Mouse (Mus musculus): Measurements from ENCODE around the gene Npas4. TPM values are rescaled to one million over a fixed set of nuclear protein-coding genes. Genes with fewer than 3 reads are reported as not detected.
"Not testable (repeated sequence)": the region's sequence is repeated elsewhere in the genome, so short reads cannot be mapped to it uniquely, and the experiment has no call there.

The Npas4 gene
- total RNA-seq, 2 experiments from 2014 or later, result 19.1 to 26.0 TPM

GRCm38 (mm10) chr19:4994043-4994442 lies 3.9 kb upstream of the Npas4 start:
- DNase-seq (ENCODE audit: low spot score in 2 of 2), result peak; percentile 86 to 89

DNA sequence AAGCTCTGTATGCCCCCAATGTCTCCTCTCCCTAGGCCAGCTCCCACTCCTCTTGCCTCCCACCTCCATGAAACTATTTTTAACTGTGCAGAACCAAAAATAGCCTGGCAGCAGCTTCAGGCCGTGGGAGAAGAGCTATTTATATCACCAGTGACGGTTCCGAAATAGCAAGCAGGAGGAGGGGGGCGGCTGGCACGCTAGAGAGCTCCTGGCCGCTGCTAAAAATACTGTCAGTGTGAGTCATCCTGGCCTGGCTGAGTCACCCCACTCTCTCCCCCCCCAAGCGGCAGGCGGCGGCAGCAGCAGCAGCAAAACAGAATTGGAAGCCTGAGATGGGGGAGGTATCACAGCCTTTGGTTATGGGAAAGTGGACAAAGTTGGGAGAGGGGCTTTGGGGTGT lies 2.8 kb upstream of the Npas4 start:
- DNase-seq (ENCODE audit: low spot score in 2 of 2), result peak; percentile 83 to 89

DNA sequence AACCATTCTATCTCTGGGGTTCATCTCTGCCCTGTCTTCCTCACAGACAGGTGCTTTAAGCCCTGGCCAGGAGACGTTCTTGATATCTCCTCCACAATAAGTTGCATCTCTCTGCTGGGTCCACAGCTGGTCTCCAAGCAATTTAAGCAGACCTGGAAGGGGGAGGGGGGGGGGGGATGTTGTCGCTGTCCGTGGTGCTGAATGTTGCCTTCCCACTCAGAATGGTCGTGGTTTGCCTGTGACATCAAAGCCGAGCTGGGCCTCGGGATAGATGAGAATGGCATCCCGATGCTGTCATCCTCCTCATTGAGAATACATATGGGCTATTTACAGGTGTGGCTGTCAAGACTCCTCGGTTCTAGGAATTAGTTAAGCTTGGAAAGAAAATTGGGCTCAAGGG lies 2.3 kb upstream of the Npas4 start:
- DNase-seq (ENCODE audit: low spot score in 2 of 2), result no peak

- DNase-seq (ENCODE audit: low spot score in 2 of 2), result peak in 1 of 2 experiments; percentile 64
Measured at GRCm38 (mm10) chr19:4990716-4991115, 600 bp upstream of the Npas4 start.

DNA sequence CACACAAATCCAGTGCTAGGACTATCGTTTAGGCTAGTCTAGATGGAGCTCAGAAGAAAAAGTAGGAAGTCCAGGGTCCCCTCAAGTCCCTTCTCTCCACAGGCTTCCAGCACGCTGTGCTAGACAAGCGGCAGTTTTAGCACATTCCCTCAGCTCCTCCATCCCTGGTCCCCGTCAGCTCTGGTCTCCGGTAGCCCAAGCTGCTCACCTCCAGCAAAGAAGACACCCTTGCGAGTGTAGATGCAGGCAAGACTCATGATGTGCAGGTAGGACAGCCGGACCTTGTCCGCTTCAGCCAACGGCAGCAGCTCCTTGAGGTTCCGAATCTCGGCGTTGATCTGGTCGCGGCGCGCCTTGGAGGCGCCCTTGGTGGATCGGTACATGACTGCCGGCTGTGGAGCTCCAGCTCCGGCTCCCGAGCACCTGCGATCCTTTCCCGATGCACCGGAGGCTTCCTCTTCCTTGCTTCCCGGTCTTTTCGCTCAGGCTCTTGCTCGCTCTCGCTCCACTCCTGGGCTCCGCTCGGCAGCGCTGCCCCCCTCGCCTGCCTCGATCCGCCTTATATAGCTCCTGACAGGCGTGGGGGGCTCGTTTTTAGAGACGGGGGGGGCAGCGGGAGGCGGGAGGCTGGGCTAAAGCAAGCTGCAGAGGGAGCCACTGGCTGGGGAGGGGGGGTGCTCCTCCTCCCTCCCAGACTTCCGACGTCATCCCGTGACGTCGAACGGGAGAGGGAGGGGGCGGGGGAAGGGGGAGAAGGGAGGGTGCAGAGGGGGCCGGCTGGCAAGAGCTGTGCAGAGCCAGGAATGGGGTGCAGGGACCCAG lies 471 bp downstream of the Npas4 start:
- DNase-seq (ENCODE audit: low spot score in 2 of 2), result peak; percentile 83 to 84

DNA sequence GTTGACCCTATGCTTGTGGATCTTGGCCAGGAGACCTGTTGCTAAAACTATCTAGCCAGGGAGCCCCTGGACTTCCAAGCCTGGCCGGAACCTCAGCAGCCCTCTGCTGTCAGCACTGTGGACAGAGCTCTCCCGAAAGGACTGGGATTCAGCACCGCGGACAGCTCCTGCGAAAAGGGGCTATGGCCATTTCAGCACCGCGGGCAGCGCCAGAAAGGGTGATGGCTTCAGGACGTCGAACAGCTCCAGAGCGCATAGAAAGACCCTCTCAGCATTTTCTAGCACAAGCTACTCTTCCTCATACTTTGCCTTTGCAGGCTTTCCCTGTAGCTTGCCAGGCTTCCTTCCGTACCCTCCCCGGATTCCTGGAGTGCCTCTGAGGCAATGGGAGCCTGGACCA lies 1.1 kb downstream of the Npas4 start:
- peak in 1 of 2 experiments; percentile 71 for DNase-seq (ENCODE audit: low spot score in 2 of 2)

DNA sequence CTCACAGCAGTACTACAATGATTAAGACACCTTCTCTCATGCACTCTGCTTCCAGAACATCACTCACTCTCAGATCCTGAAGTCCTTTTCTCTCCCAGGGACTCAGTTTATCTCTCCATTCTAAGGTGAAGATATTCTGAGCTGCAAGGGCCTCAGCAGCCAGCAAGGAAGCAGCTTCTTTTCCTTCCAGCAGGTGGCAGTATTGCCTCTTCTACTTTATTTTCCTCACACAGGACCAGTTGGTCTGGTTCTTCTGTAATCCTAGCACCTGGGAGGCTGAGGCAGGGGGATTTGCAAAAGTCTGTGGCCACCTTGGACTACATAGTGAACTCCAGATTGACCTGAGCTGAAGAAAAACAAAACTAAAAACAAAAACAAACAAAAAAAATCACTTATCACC lies 8.3 kb downstream of the Npas4 start:
- peak in 1 of 2 experiments; percentile 64 for DNase-seq (ENCODE audit: low spot score in 2 of 2)

DNA sequence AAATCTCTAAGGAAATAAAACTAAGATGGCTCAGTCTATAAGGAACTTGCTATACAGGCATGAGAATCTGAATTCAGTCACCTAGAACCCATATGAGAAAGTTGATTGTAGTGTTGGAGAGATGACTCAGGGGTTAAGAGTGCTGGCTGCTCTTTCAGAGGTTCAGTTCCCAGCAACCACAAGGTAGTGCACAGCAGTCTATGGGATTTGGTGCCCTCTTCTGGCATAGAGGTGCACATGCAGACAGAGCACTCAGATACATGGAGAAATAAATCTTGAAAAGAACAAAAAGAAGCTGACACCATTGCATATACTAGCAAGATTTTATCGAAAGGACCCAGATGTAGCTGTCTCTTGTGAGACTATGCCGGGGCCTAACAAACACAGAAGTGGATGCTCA lies 21.9 kb downstream of the Npas4 start:
- DNase-seq (ENCODE audit: low spot score in 2 of 2), result no peak

- DNase-seq (ENCODE audit: low spot score in 2 of 2), result peak; percentile 87 to 92
Measured at GRCm38 (mm10) chr19:4961928-4962601, 28.1 kb downstream of the Npas4 start, which contains the start of gene Mrpl11. Mrpl11 (plus strand) TSS chr19:4962147.

GRCm38 (mm10) chr19:4948641-4949040 lies 41.5 kb downstream of the Npas4 start:
- DNase-seq (ENCODE audit: low spot score in 2 of 2), result not testable (repeated sequence)

DNA sequence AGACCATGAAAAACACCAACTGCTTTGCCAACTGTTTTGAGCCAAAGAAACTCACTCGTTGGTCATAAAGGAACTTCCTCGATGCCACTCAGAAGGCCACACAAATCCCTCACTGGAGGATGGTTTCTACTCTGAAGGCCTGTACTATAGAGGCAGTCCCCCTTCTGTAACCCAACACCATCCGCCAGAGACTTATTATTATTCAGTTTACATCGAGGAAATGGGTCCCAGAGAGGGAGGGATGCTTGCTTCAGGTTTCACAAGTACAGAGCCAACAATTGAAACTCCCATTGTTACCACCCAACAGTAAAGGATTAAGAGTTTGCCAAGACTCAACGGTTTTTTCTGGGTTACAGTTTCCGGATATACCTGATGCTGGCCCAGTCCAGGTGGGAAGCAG lies 44.6 kb downstream of the Npas4 start:
- DNase-seq (ENCODE audit: low spot score in 2 of 2), result no peak

DNA sequence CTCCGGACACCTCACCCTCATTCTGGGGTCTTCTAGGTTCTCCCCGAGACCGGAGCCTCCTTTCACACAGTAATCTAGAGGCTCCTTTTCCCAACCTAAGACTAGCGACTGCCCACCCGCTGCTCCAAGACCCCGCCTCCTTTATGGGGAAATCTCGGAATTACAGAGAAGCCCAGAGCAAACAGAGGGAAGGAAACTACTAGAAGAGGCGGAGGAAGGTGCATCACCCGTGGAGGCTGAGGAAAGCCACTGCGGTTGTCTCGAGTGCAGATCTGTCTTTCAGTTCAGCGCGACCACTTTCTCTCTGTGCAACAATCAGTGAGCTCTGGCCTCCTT lies 46.9 kb downstream of the Npas4 start:
- DNase-seq (ENCODE audit: low spot score in 2 of 2), result peak; percentile 12 to 39

DNA sequence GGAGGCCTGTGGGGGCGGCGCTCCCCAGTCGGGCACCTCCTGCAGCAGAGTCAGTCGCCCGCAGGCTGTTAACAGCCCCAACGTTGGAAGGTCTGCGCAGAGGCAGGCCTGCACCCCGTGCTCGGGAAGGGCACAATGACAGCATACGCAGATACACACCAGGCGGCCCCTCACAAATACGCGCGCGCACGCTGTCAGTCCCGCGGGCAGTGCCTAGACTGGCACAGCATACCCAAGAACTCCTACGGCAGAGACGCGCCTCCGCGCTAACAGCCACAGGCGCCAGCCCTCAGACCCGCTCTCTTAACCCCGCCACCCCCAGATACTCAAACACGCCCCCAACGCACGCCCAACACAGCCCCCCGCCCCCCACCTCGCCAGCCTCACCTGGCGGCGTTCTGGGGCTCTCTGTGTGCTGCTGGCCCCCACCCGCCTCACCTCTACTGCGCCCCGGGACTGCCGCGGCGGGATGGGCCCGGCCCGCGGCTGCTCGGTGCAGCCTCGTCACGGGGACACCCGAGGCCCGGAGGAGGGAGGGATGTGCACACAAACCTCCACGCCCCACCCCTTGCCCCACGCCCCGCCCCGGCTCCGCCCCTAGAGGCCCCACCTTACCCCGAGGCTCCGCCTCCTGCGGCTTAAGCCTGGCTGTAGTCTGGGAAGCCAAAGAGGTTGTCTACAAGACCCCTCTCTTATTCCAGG lies 47.4 kb downstream of the Npas4 start, which contains the start of gene Peli3:
Gene Peli3, minus strand, starts transcription at position 577 of the 702 bp plus-strand sequence.
- DNase-seq (ENCODE audit: low spot score in 2 of 2), result peak; percentile 76 to 82

DNA sequence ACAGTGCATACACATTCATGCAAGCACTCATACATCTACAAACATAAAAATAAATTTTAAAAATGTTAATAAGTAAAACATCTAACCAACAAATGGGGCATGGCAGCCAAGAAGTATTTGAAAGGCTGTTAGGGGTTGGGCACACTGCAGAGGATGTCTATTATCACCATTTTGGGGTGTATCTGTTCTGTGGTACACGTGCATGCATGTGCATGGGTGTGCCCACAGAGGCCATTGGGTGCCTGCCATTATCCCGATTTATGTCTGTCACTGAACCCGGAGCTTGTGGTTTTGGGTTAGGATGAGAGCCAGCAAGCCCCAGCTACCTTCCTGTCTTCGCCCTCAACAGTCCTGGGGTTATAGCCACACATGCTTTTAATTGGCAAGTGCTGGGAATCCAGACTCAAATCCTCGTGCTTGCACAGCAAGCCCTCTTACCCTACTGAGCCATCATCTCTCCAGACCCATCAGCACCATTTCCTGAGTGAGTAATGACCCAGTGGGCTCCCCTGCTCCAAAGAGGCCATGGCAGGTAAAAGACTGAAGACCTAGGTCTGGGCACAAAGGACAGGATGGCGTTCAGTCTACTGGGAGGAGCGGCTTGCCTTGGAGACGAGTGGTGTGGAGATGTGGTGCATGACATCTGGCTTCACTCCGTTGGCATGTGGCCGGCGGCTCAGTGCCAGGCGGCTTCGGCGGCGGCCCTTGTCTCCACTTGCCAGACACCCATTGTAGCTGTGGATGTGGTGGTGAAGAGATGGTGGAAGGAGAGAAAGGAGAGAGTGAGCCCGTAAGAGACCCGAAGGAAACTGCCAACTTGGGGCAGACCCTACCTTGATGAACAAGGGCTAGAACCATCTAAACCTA lies 52.4 kb downstream of the Npas4 start:
- DNase-seq (ENCODE audit: low spot score in 2 of 2), result no peak

DNA sequence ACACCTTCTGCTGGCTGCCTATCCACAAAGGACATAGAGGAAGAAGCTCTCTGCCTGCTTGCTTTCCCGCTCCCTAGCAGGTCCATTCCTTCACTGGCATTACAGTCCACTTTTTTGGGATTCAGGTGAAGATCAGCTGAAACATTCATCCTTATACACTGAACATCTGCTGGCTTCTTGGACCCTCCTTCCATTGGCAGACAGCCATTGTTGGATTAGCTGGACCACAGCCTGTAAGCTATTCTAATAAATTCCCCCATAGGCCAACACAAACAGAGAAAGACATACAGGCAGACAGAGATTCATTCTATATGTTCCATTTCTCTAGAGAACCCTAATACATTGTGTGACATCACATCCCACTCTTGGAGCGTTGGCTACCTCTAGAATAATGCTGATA lies 53.2 kb downstream of the Npas4 start:
- no peak for DNase-seq (ENCODE audit: low spot score in 2 of 2)

Other genes starting within 250 kb of the Npas4 start
- 10 to 100 TPM; 18.1 to 22.3 TPM for gene Rbm4b, start 233.8 kb downstream of the Npas4 start, total RNA-seq (2021)
- gene Rbm4, start 196.4 kb downstream of the Npas4 start, total RNA-seq (2021), result 100 to 1,000 TPM; 115 to 118 TPM
- gene Gm21992, start 178.7 kb downstream of the Npas4 start, total RNA-seq (2021), result 10 to 100 TPM; 28.4 to 39.1 TPM
- gene Rbm14, start 178.7 kb downstream of the Npas4 start, total RNA-seq (2021), result 10 to 100 TPM; 37.6 to 60.4 TPM
- 10 to 100 TPM; 28.9 to 33.8 TPM for gene Ccs, start 151.0 kb downstream of the Npas4 start, total RNA-seq (2021)
- 1 to 10 TPM; 2.2 to 2.7 TPM for gene Ccdc87, start 150.9 kb downstream of the Npas4 start, total RNA-seq (2021)
- gene Ctsf, start 135.2 kb downstream of the Npas4 start, total RNA-seq (2021), result 100 to 1,000 TPM in 1 of 2 experiments, 10 to 100 TPM in 1; 93.1 to 102 TPM
- gene Actn3, start 112.4 kb downstream of the Npas4 start, total RNA-seq (2021), result 1 to 10 TPM; 1.2 to 1.4 TPM
- gene Zdhhc24, start 111.6 kb downstream of the Npas4 start, total RNA-seq (2021), result 10 to 100 TPM; 21.4 to 25.2 TPM
- gene Bbs1, start 83.7 kb downstream of the Npas4 start, total RNA-seq (2021), result 10 to 100 TPM; 34.8 to 44.6 TPM
- gene Dpp3, start 62.0 kb downstream of the Npas4 start, total RNA-seq (2021), result 10 to 100 TPM; 35.3 to 43.1 TPM
- 10 to 100 TPM; 25.3 to 27.0 TPM for gene Peli3, start 47.2 kb downstream of the Npas4 start, total RNA-seq (2021)
- gene Mrpl11, start 28.2 kb downstream of the Npas4 start, total RNA-seq (2021), result 10 to 100 TPM; 58.2 to 61.8 TPM
- 10 to 100 TPM; 13.4 to 16.4 TPM for gene Slc29a2, start 33.5 kb upstream of the Npas4 start, total RNA-seq (2021)
- gene B4gat1, start 48.5 kb upstream of the Npas4 start, total RNA-seq (2021), result 100 to 1,000 TPM; 118 to 120 TPM
- 1 to 10 TPM; 6.5 to 7.6 TPM for gene AC124502.3, start 48.6 kb upstream of the Npas4 start, total RNA-seq (2021)
- 10 to 100 TPM; 22.6 to 32.0 TPM for gene Brms1, start 51.0 kb upstream of the Npas4 start, total RNA-seq (2021)
- 10 to 100 TPM; 75.4 to 75.5 TPM for gene Rin1, start 60.2 kb upstream of the Npas4 start, total RNA-seq (2021)
- gene Cd248, start 77.8 kb upstream of the Npas4 start, total RNA-seq (2021), result 1 to 10 TPM; 3.5 to 4.5 TPM
- 100 to 1,000 TPM; 146 to 149 TPM for gene Tmem151a, start 95.2 kb upstream of the Npas4 start, total RNA-seq (2021)
- gene Yif1a, start 98.2 kb upstream of the Npas4 start, total RNA-seq (2021), result 10 to 100 TPM; 21.6 to 25.5 TPM
- 100 to 1,000 TPM; 215 to 221 TPM for gene Cnih2, start 108.2 kb upstream of the Npas4 start, total RNA-seq (2021)
- gene Rab1b, start 116.8 kb upstream of the Npas4 start, total RNA-seq (2021), result 100 to 1,000 TPM; 157 to 165 TPM
- gene Klc2, start 128.2 kb upstream of the Npas4 start, total RNA-seq (2021), result 100 to 1,000 TPM; 261 to 289 TPM

Measured in left cerebral cortex, adult 18-20 months (tissue).